ENCODE assay signal across 22 mouse cellular contexts in the genomic region with DNA sequence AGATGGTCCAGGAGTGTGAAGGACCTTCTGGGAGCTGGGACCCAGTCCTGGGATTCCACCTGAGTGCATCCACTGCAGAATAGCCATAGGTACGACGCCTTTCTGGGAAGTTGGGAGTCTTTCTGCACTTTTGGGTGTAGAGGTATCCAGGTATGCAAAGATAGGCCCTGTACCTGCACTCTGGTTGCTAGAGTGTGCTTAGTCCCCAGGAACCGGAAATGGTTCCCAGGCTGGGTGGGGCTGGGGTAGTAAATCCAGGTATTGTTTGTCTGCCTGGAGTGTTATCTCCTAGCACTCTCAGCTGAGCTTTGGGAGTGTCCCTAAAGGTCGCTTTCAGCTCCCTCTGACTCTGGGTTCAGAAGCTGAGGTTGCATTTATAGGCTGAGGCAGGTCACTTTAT.
"Had no signal": no experiment of that assay in that cellular context is flagged by ENCODE, and none has a peak within 500 bp of the region (broad histone marks: within the 10 kb centered on the region; RNA-seq: fewer than 3 reads in every experiment).

No protein-coding gene starts in this region.

- H3K9me3 ChIP-seq: kidney, embryonic 15.5 days; limb, embryonic 10.5 days; limb, embryonic 13.5 days; liver, embryonic 13.5 days; midbrain, embryonic 12.5 days; midbrain, embryonic 15.5 days; neural tube, embryonic 12.5 days; neural tube, embryonic 15.5 days; stomach, embryonic 15.5 days had no signal

- H3K27ac ChIP-seq: kidney, embryonic 15.5 days; layer of hippocampus, adult 2 months; limb, embryonic 13.5 days; liver, embryonic 13.5 days; macrophage; midbrain, embryonic 12.5 days; midbrain, embryonic 15.5 days; neural tube, embryonic 12.5 days; neural tube, embryonic 15.5 days; stomach, embryonic 15.5 days had no signal

- H3K36me3 ChIP-seq: kidney, embryonic 15.5 days; limb, embryonic 10.5 days; limb, embryonic 13.5 days; liver, embryonic 13.5 days; midbrain, embryonic 12.5 days; midbrain, embryonic 15.5 days; neural tube, embryonic 12.5 days; neural tube, embryonic 15.5 days; stomach, embryonic 15.5 days had no signal

- H3K9ac ChIP-seq: kidney, embryonic 15.5 days; limb, embryonic 13.5 days; liver, embryonic 13.5 days; midbrain, embryonic 12.5 days; midbrain, embryonic 15.5 days; neural tube, embryonic 12.5 days; neural tube, embryonic 15.5 days; stomach, embryonic 15.5 days had no signal

- H3K4me1 ChIP-seq: liver, embryonic 13.5 days; midbrain, embryonic 15.5 days had no signal

- H3K4me3 ChIP-seq: kidney, embryonic 15.5 days; layer of hippocampus, adult 2 months; limb, embryonic 10.5 days; limb, embryonic 13.5 days; liver, embryonic 13.5 days; midbrain, embryonic 12.5 days; midbrain, embryonic 15.5 days; neural tube, embryonic 12.5 days; neural tube, embryonic 15.5 days; stomach, embryonic 15.5 days had no signal

- H3K4me2 ChIP-seq: kidney, embryonic 15.5 days; limb, embryonic 13.5 days; liver, embryonic 13.5 days; midbrain, embryonic 12.5 days; midbrain, embryonic 15.5 days; neural tube, embryonic 15.5 days; stomach, embryonic 15.5 days had no signal

- ATAC-seq: midbrain, embryonic 15.5 days had no signal

- DNase-seq: kidney, adult 8-10 months; kidney, postnatal 10 days; kidney, postnatal 4 days; layer of hippocampus, adult 9-11 months; liver, embryonic 13.5 days; lung, adult 2 months; lung, postnatal 14 days; retina, postnatal 1 day; right cerebral cortex, postnatal 25 days; spleen, adult 18-20 months; thymus, adult 18-20 months; thymus, postnatal 36 days had no signal

- H3K27me3 ChIP-seq: kidney, embryonic 15.5 days; limb, embryonic 13.5 days; liver, embryonic 13.5 days; midbrain, embryonic 15.5 days; neural tube, embryonic 12.5 days; stomach, embryonic 15.5 days had no signal
